Mouse (Mus musculus): ENCODE results near the gene Mrm3. TPM values are rescaled to one million over a fixed set of nuclear protein-coding genes. Genes with fewer than 3 reads are reported as not detected.

Mrm3 gene
- total RNA-seq (2023; ENCODE audit: inconsistent age): 12.4 to 16.0 TPM (median 14.1 TPM) in 4 replicates

DNA sequence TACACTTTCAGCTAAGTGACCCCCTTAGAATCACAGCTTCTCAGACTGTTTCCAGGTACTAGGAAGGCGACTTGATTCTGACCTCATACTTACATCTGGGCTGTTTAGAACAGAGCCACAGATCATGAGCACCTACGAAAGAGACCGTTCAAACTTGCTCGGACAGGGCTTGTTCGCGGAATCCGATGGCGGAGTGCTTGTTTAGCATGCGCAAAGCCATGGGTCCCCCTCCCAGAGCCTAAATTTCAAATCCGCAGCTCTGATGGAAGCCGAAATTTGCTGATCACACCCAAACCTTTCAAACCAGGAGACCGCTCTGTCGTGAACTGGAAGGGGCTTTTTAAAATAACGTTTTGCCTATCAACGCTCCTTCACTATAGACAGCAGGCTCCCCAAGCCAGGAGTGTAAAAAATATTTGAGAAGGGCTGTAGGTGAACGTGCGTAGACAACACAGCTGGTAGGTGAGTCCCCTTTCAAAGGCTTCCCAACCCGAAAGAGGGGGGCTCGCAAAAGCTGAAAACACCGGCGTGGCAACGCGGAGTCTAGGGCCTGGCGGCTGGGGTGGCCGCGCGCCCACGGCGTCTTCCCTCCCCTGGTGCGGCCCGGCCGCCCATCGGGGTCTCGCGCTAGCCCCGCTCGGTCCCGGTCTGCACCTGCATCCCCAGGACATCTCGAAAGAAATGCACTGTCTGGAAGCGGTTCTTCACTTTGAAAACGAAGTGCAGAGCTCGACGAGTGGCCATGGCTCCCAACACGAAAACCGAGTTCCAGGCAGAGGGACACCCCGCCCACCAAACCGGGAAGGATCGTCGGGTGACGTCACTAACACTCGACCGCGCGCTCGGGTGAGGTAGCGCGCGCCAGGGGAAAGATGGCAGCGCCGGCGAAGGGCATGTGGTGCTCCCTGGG is at the start of gene Mrm3, which contains the start of gene Glod4:
Mrm3 (plus strand) TSS at position 815 of the 910 bp plus-strand sequence.
Glod4 (minus strand) TSS at position 825 of the 910 bp plus-strand sequence.

GRCm38 (mm10) chr11:76217390-76217800 is 26.1 kb upstream of the Mrm3 start, which contains the start of the genes Dbil5 and Gemin4:
Gene Dbil5, plus strand, starts transcription at chr11:76217608.
Gene Gemin4, minus strand, starts transcription at chr11:76217664.

Other genes starting within 250 kb of the Mrm3 start
- 5.7 to 7.4 TPM (median 6.8 TPM) in 4 replicates for gene 1700016K19Rik, start 243.8 kb upstream of the Mrm3 start, total RNA-seq (2023; ENCODE audit: inconsistent age)
- 34.6 to 40.6 TPM (median 38.0 TPM) in 4 replicates for gene Rflnb, start 215.9 kb upstream of the Mrm3 start, total RNA-seq (2023; ENCODE audit: inconsistent age)
- 43.4 to 50.0 TPM (median 44.0 TPM) in 4 replicates for gene Vps53, start 64.1 kb upstream of the Mrm3 start, total RNA-seq (2023; ENCODE audit: inconsistent age)
- 3.2 to 4.7 TPM (median 4.4 TPM) in 4 replicates for gene Fam57a, start 64.0 kb upstream of the Mrm3 start, total RNA-seq (2023; ENCODE audit: inconsistent age)
- gene Dbil5, start 26.1 kb upstream of the Mrm3 start, total RNA-seq (2023; ENCODE audit: inconsistent age): not detected in 4 replicates
- gene Gemin4, start 26.1 kb upstream of the Mrm3 start, total RNA-seq (2023; ENCODE audit: inconsistent age): 3.7 to 8.7 TPM (median 6.9 TPM) in 4 replicates
- gene Glod4, start within 50 bp of the Mrm3 start, total RNA-seq (2023; ENCODE audit: inconsistent age): 27.1 to 37.4 TPM (median 31.1 TPM) in 4 replicates
- gene Nxn, start 155.4 kb downstream of the Mrm3 start, total RNA-seq (2023; ENCODE audit: inconsistent age): 4.3 to 6.0 TPM (median 5.1 TPM) in 4 replicates
- 14.6 to 23.0 TPM (median 18.2 TPM) in 4 replicates for gene Timm22, start 163.2 kb downstream of the Mrm3 start, total RNA-seq (2023; ENCODE audit: inconsistent age)